Comparison of ENCODE assay signal across 14 mouse cellular contexts in genomic region chrX:68546561-68546960, GRCm38 (mm10).
DNase-seq lines count a peak whose midpoint lies in the region.
"Had no signal": no experiment of that assay in that cellular context is flagged by ENCODE, and none has a peak within 500 bp of the region (broad histone marks: within the 10 kb centered on the region; RNA-seq: fewer than 3 reads in every experiment).

No protein-coding gene starts in this region.

- peak; percentile 13 for DNase-seq in layer of hippocampus, adult 9-11 months
- DNase-seq in layer of hippocampus, postnatal 25 days (ENCODE audit: extremely low spot score in 1 of 2, low spot score in 1 of 2) = no peak
- DNase-seq in right cerebral cortex, adult 18-20 months = peak; percentile 57
- no peak for DNase-seq in right cerebral cortex, postnatal 14 days
- DNase-seq in adipocyte (ENCODE audit: low spot score) = peak; percentile 46
- peak; percentile 49 for DNase-seq in telencephalon, adult 2 months (ENCODE audit: low read depth, low spot score)
- DNase-seq in urinary bladder, adult 2 months (ENCODE audit: low spot score) = no peak
- DNase-seq: adrenal gland, postnatal 25 days; cerebellum, adult 18-20 months; cerebellum, postnatal 25 days; liver, postnatal 0 days; lung, postnatal 4 days; retina, postnatal 1 day; thymus, postnatal 14 days had no signal

Comparison
In these comparisons a context has a peak if more than half of its experiments do, and no peak if none do; other contexts are left out.
1. DNase-seq: peak in layer of hippocampus, adult 9-11 months (single experiment), right cerebral cortex, adult 18-20 months (single experiment), adipocyte (single experiment) and telencephalon, adult 2 months (single experiment); none in layer of hippocampus, postnatal 25 days (0 of 2), right cerebral cortex, postnatal 14 days (single experiment) and urinary bladder, adult 2 months (single experiment).